Mouse (Mus musculus): ENCODE data around the gene 1810010D01Rik. TPM values are rescaled to one million over a fixed set of nuclear protein-coding genes. Genes with fewer than 3 reads are reported as not detected.

The 1810010D01Rik gene
- total RNA-seq, 2 experiments from 2014 or later, result not detected

- intact Hi-C loops (cut with DNase I), result no loop called here
Measured at GRCm38 (mm10) chr7:145181376-145182034, 26.4 kb downstream of the 1810010D01Rik start.

GRCm38 (mm10) chr7:145179691-145180091 lies 28.2 kb downstream of the 1810010D01Rik start:
- intact Hi-C loops (cut with DNase I), result no loop called here
- peak; percentile 35 for DNase-seq

More at GRCm38 (mm10) chr7:145181376-145182034, 26.4 kb downstream of the 1810010D01Rik start:
- peak; percentile 75 for DNase-seq

- intact Hi-C loops (cut with DNase I), result no loop called here
- DNase-seq, result no peak
Measured at GRCm38 (mm10) chr7:145176750-145177589, 30.9 kb downstream of the 1810010D01Rik start.

DNA sequence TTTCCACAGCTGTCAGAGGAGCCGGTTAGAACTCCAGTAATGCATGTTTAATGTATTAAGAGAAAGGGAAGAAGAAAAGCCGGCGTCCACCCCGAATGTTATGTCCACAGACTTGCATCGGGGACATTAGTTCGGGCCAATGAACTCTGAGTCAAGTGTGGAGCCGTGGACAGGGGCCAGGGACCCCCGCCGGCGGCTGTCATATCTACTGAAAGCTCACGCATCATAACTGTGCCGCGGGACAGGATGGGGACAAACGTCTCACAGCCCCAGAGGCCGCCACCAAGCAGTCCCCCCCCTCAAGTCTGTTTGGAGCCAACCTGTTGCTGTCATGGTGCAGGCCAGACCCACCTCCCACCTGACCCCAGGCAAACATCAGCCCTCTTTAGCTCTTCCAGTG lies 34.4 kb downstream of the 1810010D01Rik start:
- peak; percentile 93 for DNase-seq
- intact Hi-C loops (cut with DNase I), result no loop called here

- intact Hi-C loops (cut with DNase I), result no loop called here
- DNase-seq, result peak; percentile 73
Measured at GRCm38 (mm10) chr7:145173116-145173515, 34.8 kb downstream of the 1810010D01Rik start.

GRCm38 (mm10) chr7:145169703-145170102 lies 38.2 kb downstream of the 1810010D01Rik start:
- peak; percentile 91 for DNase-seq

GRCm38 (mm10) chr7:145159283-145160240 lies 48.4 kb downstream of the 1810010D01Rik start:
- intact Hi-C loops (cut with DNase I), result no loop called here
- DNase-seq, result peak; percentile 84

More at GRCm38 (mm10) chr7:145169703-145170102, 38.2 kb downstream of the 1810010D01Rik start:
- intact Hi-C loops (cut with DNase I), result no loop called here

Other genes with a start within 250 kb of the 1810010D01Rik start
- gene Tpcn2, start 75.9 kb upstream of the 1810010D01Rik start, total RNA-seq (2021), result 1 to 10 TPM; 4.7 to 5.0 TPM
- gene Mrgprf, start 92.7 kb upstream of the 1810010D01Rik start, total RNA-seq (2021), result 1 to 10 TPM; 2.2 to 3.0 TPM
- not detected for gene Mrgprd, start 106.7 kb upstream of the 1810010D01Rik start, total RNA-seq (2021)

Measured in left cerebral cortex, postnatal 4 days (tissue).